Mouse (Mus musculus) MEL (cell line): ENCODE results near the gene Herc4. TPM values are rescaled to one million over a fixed set of nuclear protein-coding genes. Genes with fewer than 3 reads are reported as not detected.

Source experiments
- DNase-seq: peaks from one replicate; pipeline ENCODE4 v3.0.0; 2011; ENCODE audit warnings: low read depth, low spot score
- H3K27ac ChIP-seq: 2 replicates; pipeline ENCODE4 v1.5.1; 2012; ENCODE audit warnings: low read depth, mild to moderate bottlenecking, control low read depth, low read length, moderate library complexity; ENCODE audit not compliant: control insufficient read depth
- H3K27me3 ChIP-seq, 2 experiments: fragments of 150-350 bp in 1 of 2; sonication (generic) in 1 of 2; 2 replicates each; pipeline ENCODE4 v1.6.1; 2012; ENCODE audit warnings: low read length in 2 of 2, mild to moderate bottlenecking in 2 of 2, improper control_type of control experiment in 1 of 2, moderate library complexity in 1 of 2; ENCODE audit not compliant: insufficient read depth in 2 of 2, control insufficient read depth in 1 of 2
- H3K36me3 ChIP-seq, 2 experiments: 2 replicates each; pipeline ENCODE4 v1.6.1; 2012 to 2014; ENCODE audit warnings: low read length in 2 of 2, improper control_type of control experiment in 1 of 2, inconsistent platforms in 1 of 2, mild to moderate bottlenecking in 1 of 2; ENCODE audit not compliant: insufficient read depth in 2 of 2, control insufficient read depth in 1 of 2
- H3K4me1 ChIP-seq, 2 experiments: fragments of 150-350 bp in 1 of 2; sonication (generic) in 1 of 2; 2 replicates each; pipeline ENCODE4 v1.6.1; 2012; ENCODE audit warnings: low read length in 2 of 2, improper control_type of control experiment in 1 of 2, mild to moderate bottlenecking in 1 of 2; ENCODE audit not compliant: insufficient read depth in 2 of 2, control insufficient read depth in 1 of 2
- H3K4me3 ChIP-seq, 2 experiments: fragments of 150-350 bp in 1 of 2; sonication (generic) in 1 of 2; 2 replicates each; pipeline ENCODE4 v1.5.1; 2012; ENCODE audit warnings: low read depth in 2 of 2, low read length in 2 of 2, mild to moderate bottlenecking in 2 of 2, moderate library complexity in 2 of 2, control low read depth in 1 of 2, improper control_type of control experiment in 1 of 2; ENCODE audit not compliant: control insufficient read depth in 1 of 2, insufficient read depth in 1 of 2
- H3K79me2 ChIP-seq: 2 replicates; pipeline ENCODE4 v1.6.1; 2012; ENCODE audit warnings: mild to moderate bottlenecking, low read length, moderate library complexity; ENCODE audit not compliant: control insufficient read depth, poor library complexity, insufficient read depth
- H3K9ac ChIP-seq: 2 replicates; pipeline ENCODE4 v1.6.1; 2012; ENCODE audit warnings: low read depth, mild to moderate bottlenecking, control low read depth, low read length, moderate library complexity; ENCODE audit not compliant: control insufficient read depth, poor library complexity, severe bottlenecking
- H3K9me3 ChIP-seq: fragments of 150-350 bp; sonication (generic); replicated peaks from 2 replicates; pipeline ENCODE4 v1.6.1; 2012; ENCODE audit warnings: mild to moderate bottlenecking, low read length, improper control_type of control experiment, moderate library complexity; ENCODE audit not compliant: insufficient read depth
- CHD1 ChIP-seq: IDR thresholded peaks from 2 replicates; pipeline ENCODE4 v1.6.1; 2012; ENCODE audit warnings: low read depth, mild to moderate bottlenecking, inconsistent platforms, low read length, improper control_type of control experiment
- CTCF ChIP-seq, 3 experiments: IDR thresholded peaks in 2 of 3; conservative IDR thresholded peaks in 1 of 3; 2 replicates each; pipeline ENCODE4 v1.5.1; 2011 to 2012; ENCODE audit warnings: low read length in 3 of 3, low read depth in 2 of 3, mild to moderate bottlenecking in 2 of 3, improper control_type of control experiment in 1 of 3, inconsistent platforms in 1 of 3, mixed read lengths in 1 of 3, moderate library complexity in 1 of 3; ENCODE audit not compliant: control insufficient read depth in 1 of 3, insufficient read depth in 1 of 3, poor library complexity in 1 of 3, severe bottlenecking in 1 of 3
- GABPA ChIP-seq: IDR thresholded peaks from 2 replicates; pipeline ENCODE4 v1.6.1; 2012; ENCODE audit warnings: low read depth, mild to moderate bottlenecking, inconsistent platforms, low read length, improper control_type of control experiment, moderate library complexity
- JUND ChIP-seq: IDR thresholded peaks from 2 replicates; pipeline ENCODE4 v1.6.1; 2011; ENCODE audit warnings: low read depth, mild to moderate bottlenecking, improper control_type of control experiment, low read length
- MAFK ChIP-seq: IDR thresholded peaks from 2 replicates; pipeline ENCODE4 v1.6.1; 2011; ENCODE audit warnings: low read depth, mild to moderate bottlenecking, low read length, improper control_type of control experiment, borderline replicate concordance
- MAX ChIP-seq: IDR thresholded peaks from 2 replicates; pipeline ENCODE4 v1.6.1; 2011; ENCODE audit warnings: low read length, improper control_type of control experiment
- NRF1 ChIP-seq: IDR thresholded peaks from 2 replicates; pipeline ENCODE4 v1.6.1; 2014; ENCODE audit warnings: low read depth, mild to moderate bottlenecking, inconsistent platforms, low read length, improper control_type of control experiment, moderate library complexity; ENCODE audit not compliant: poor library complexity, insufficient read depth, severe bottlenecking
- POLR2AphosphoS2 ChIP-seq: IDR thresholded peaks from 2 replicates; pipeline ENCODE4 v1.6.1; 2011; ENCODE audit warnings: low read length, improper control_type of control experiment
- SIN3A ChIP-seq: IDR thresholded peaks from 2 replicates; pipeline ENCODE4 v1.6.1; 2012; ENCODE audit warnings: low read length, improper control_type of control experiment, inconsistent platforms
- SMC3 ChIP-seq: IDR thresholded peaks from 2 replicates; pipeline ENCODE4 v1.6.1; 2011; ENCODE audit warnings: low read depth, low read length, improper control_type of control experiment
- USF1 ChIP-seq: IDR thresholded peaks from 2 replicates; pipeline ENCODE4 v1.6.1; 2014; ENCODE audit warnings: low read depth, mild to moderate bottlenecking, inconsistent platforms, low read length, improper control_type of control experiment, moderate library complexity
- ZC3H11A ChIP-seq: IDR thresholded peaks from 2 replicates; pipeline ENCODE4 v1.6.1; 2012; ENCODE audit warnings: low read depth, mild to moderate bottlenecking, inconsistent platforms, low read length, improper control_type of control experiment
- ZMIZ1 ChIP-seq: IDR thresholded peaks from 2 replicates; pipeline ENCODE4 v1.6.1; 2012; ENCODE audit warnings: low read depth, mild to moderate bottlenecking, inconsistent platforms, low read length, improper control_type of control experiment, moderate library complexity
- ZNF384 ChIP-seq: IDR thresholded peaks from 2 replicates; pipeline ENCODE4 v1.6.1; 2012; ENCODE audit warnings: low read depth, mild to moderate bottlenecking, inconsistent platforms, low read length, improper control_type of control experiment
- polyA plus RNA-seq, 2 experiments: library from polyadenylated mRNA; stranded (reverse) in 1 of 2; unstranded in 1 of 2; fragments of >175 nt in 1 of 2; fragments of >200 nt in 1 of 2; gene quantifications; 2 replicates each; pipeline versions ENCODE4 v1.2.1 to v1.2.4; 2012; ENCODE audit warnings: low replicate concordance in 2 of 2, low read depth in 1 of 2; ENCODE audit not compliant: insufficient read length in 2 of 2, insufficient read depth in 1 of 2, missing spikeins in 1 of 2
- total RNA-seq: library from RNA; depleted of rRNA; stranded (reverse); fragments of 300-350 nt; gene quantifications from 2 replicates; pipeline ENCODE4 v1.2.3, GENCODE M21; 2012

The Herc4 gene
- total and polyA plus RNA-seq, 3 experiments, result 37.1 to 140 (median 57.1) TPM

GRCm38 (mm10) chr10:63236663-63237062 is 6.9 kb upstream of the Herc4 start:
- H3K4me1 ChIP-seq, result no peaks in the 10 kb centered on the region
- no peak overlapping the region for H3K27ac ChIP-seq
- no peaks in the 10 kb centered on the region for H3K79me2 ChIP-seq
- no peaks in the 10 kb centered on the region; a peak in 1 of 4 replicates for H3K27me3 ChIP-seq
- TF ChIP-seq CTCF (IDR thresholded peaks at IDR 0.05 in 2 of 3, conservative IDR thresholded peaks at IDR 0.05 in 1 of 3; ENCODE audit: control insufficient read depth in 1 of 3, insufficient read depth in 1 of 3, low read depth in 2 of 3, low read length in 3 of 3, poor library complexity in 1 of 3, severe bottlenecking in 1 of 3) (no peak), SIN3A (no peak), ZMIZ1 (no peak), MAFK (no peak), JUND (no peak), ZNF384 (no peak)
- H3K9me3 ChIP-seq, result no peaks in the 10 kb centered on the region
- no peak overlapping the region for H3K9ac ChIP-seq
- H3K36me3 ChIP-seq, result no peaks in the 10 kb centered on the region
- H3K4me3 ChIP-seq, result no peak overlapping the region
- no peak for DNase-seq

- H3K9me3 ChIP-seq, result no peaks in the 10 kb centered on the region
- H3K79me2 ChIP-seq, result no peaks in the 10 kb centered on the region
- TF ChIP-seq GABPA (no peak), CHD1 (no peak)
- H3K27me3 ChIP-seq, result no peaks in the 10 kb centered on the region
- H3K27ac ChIP-seq, result no peak overlapping the region
- peaks cover 0 to 1% of the 10 kb centered on the region in 2 experiments; a peak in 2 of 4 replicates for H3K4me1 ChIP-seq
- no peak overlapping the region for H3K4me3 ChIP-seq
- H3K9ac ChIP-seq, result no peak overlapping the region
- no peak for DNase-seq
- peaks cover 0 to under 1% of the 10 kb centered on the region in 2 experiments; a peak in 1 of 4 replicates for H3K36me3 ChIP-seq
Measured at GRCm38 (mm10) chr10:63237206-63237605, 6.4 kb upstream of the Herc4 start.

GRCm38 (mm10) chr10:63238090-63238489 is 5.5 kb upstream of the Herc4 start:
- Histone ChIP-seq H3K79me2 (no peaks in the 10 kb centered on the region), H3K9me3 (no peaks in the 10 kb centered on the region), H3K27ac (no peak overlapping the region), H3K27me3 (no peaks in the 10 kb centered on the region), H3K4me3 (no peak overlapping the region), H3K4me1 (peaks cover 0 to 5% of the 10 kb centered on the region in 2 experiments; a peak in 3 of 4 replicates), H3K36me3 (peaks cover 0 to 4% of the 10 kb centered on the region in 2 experiments; a peak in 2 of 4 replicates), H3K9ac (no peak overlapping the region)
- no peak for TF ChIP-seq ZC3H11A
- no peak for TF ChIP-seq SMC3
- TF ChIP-seq POLR2AphosphoS2, result no peak
- no peak for TF ChIP-seq MAX
- no peak for TF ChIP-seq NRF1
- no peak for TF ChIP-seq USF1
- no peak for DNase-seq
